Comparison of ENCODE assay signal across 10 mouse cellular contexts in the genomic region with DNA sequence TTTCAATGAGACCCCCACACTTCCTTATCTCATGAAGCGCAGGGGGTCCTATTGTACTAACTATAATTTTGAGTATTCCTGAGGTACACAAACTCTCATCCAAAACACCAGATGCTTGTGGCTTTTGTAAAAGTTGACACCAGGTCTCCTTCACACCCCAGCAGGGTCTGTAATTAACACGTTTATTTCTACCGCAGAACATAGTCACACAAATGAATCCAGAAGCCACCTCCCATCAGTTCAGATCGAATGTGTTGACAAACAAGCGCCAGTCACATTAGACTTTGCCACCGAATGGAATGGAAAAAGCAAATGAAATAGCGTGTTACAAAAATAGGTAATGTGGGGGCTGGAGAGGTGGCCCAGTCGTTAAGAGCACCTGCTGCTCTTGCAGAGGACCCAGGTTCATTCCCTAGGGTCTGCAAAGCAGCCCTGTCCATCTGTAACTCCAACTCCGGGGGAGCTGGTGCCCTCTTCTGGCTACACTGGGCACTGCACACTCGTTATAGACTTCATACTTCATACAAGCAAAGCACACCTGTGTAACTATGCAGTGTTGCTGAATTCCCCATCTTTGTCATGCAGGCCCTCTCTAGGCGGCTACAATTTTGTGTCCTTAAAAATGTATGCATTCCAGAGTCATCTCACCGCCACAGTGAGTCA. TPM values are rescaled to one million over a fixed set of nuclear protein-coding genes. Genes with fewer than 3 reads are reported as not detected.
DNase-seq lines count a peak whose midpoint lies in the region; ATAC-seq lines count a peak whose summit lies in the region.
"Had no signal": no experiment of that assay in that cellular context is flagged by ENCODE, and none has a peak within 500 bp of the region (broad histone marks: within the 10 kb centered on the region; RNA-seq: fewer than 3 reads in every experiment).

No protein-coding gene starts in this region.

- ATAC-seq in hindbrain, embryonic 11.5 days (ENCODE audit: low FRiP score) = no peak
- ATAC-seq in hindbrain, embryonic 14.5 days (ENCODE audit: low FRiP score) = no peak
- peak; percentile 61 for ATAC-seq in forebrain, embryonic 16.5 days

- H3K36me3 ChIP-seq in hindbrain, embryonic 11.5 days (ENCODE audit: control insufficient read depth, insufficient read depth, low read length) = no peaks in the 10 kb centered on the region
- no peaks in the 10 kb centered on the region for H3K36me3 ChIP-seq in hindbrain, embryonic 14.5 days (replicated peaks; ENCODE audit: control insufficient read depth, insufficient read depth)
- no peaks in the 10 kb centered on the region for H3K36me3 ChIP-seq in forebrain, embryonic 16.5 days (ENCODE audit: control insufficient read depth, insufficient read depth)
- H3K36me3 ChIP-seq: midbrain, embryonic 12.5 days had no signal

- H3K27me3 ChIP-seq in hindbrain, embryonic 11.5 days (ENCODE audit: control insufficient read depth, insufficient read depth, low read length) = no peaks in the 10 kb centered on the region
- no peaks in the 10 kb centered on the region for H3K27me3 ChIP-seq in hindbrain, embryonic 14.5 days (ENCODE audit: control insufficient read depth, insufficient read depth, low read length)
- H3K27me3 ChIP-seq in forebrain, embryonic 16.5 days (replicated peaks; ENCODE audit: control insufficient read depth, insufficient read depth, low read length) = no peaks in the 10 kb centered on the region
- H3K27me3 ChIP-seq: midbrain, embryonic 12.5 days had no signal

- H3K9ac ChIP-seq in hindbrain, embryonic 11.5 days (ENCODE audit: low read depth, low read length) = no peak overlapping the region
- H3K9ac ChIP-seq in hindbrain, embryonic 14.5 days = no peak overlapping the region
- H3K9ac ChIP-seq in forebrain, embryonic 16.5 days (replicated peaks; ENCODE audit: low read depth, low read length) = no peak overlapping the region
- H3K9ac ChIP-seq: midbrain, embryonic 12.5 days had no signal

- 79% methylated on average over 12 of the region's 12 CpGs for WGBS in hindbrain, embryonic 11.5 days
- 77% methylated on average over 12 of the region's 12 CpGs for WGBS in hindbrain, embryonic 14.5 days
- WGBS in forebrain, embryonic 16.5 days = 62% methylated on average over 12 of the region's 12 CpGs

- H3K4me2 ChIP-seq in hindbrain, embryonic 11.5 days (replicated peaks; ENCODE audit: low read depth, low read length) = no peak overlapping the region
- H3K4me2 ChIP-seq in hindbrain, embryonic 14.5 days (replicated peaks) = no peak overlapping the region
- H3K4me2 ChIP-seq in forebrain, embryonic 16.5 days (ENCODE audit: low read length) = no peak overlapping the region
- H3K4me2 ChIP-seq: midbrain, embryonic 12.5 days had no signal

- no peak overlapping the region for H3K4me3 ChIP-seq in hindbrain, embryonic 11.5 days (ENCODE audit: low read depth, low read length)
- H3K4me3 ChIP-seq in hindbrain, embryonic 14.5 days (replicated peaks; ENCODE audit: low read length) = no peak overlapping the region
- no peak overlapping the region for H3K4me3 ChIP-seq in forebrain, embryonic 16.5 days (replicated peaks; ENCODE audit: low read length)
- H3K4me3 ChIP-seq: erythroblast, embryonic 14.5 days; midbrain, embryonic 12.5 days had no signal

- DNase-seq in hindbrain, embryonic 11.5 days (ENCODE audit: low spot score) = peak; percentile 33
- no peak for DNase-seq in hindbrain, embryonic 14.5 days (ENCODE audit: low spot score)
- peak; percentile 41 for DNase-seq in right cerebral cortex, postnatal 14 days
- no peak for DNase-seq in right cerebral cortex, adult 2 months (ENCODE audit: low spot score in 2 of 2)
- peak; percentile 20 for DNase-seq in thymus, postnatal 25 days
- no peak for DNase-seq in Muller cell, postnatal 12 days (ENCODE audit: inconsistent ontology term)
- DNase-seq in cerebellum, adult 11 months = no peak

- no peaks in the 10 kb centered on the region for H3K9me3 ChIP-seq in hindbrain, embryonic 11.5 days (ENCODE audit: control insufficient read depth, low read length)
- H3K9me3 ChIP-seq in hindbrain, embryonic 14.5 days (ENCODE audit: control insufficient read depth, low read length) = no peaks in the 10 kb centered on the region
- H3K9me3 ChIP-seq in forebrain, embryonic 16.5 days (ENCODE audit: control insufficient read depth, low read length) = no peaks in the 10 kb centered on the region
- H3K9me3 ChIP-seq: midbrain, embryonic 12.5 days had no signal

- no peaks in the 10 kb centered on the region for H3K4me1 ChIP-seq in hindbrain, embryonic 11.5 days (replicated peaks; ENCODE audit: control insufficient read depth, insufficient read depth, low read length)
- no peaks in the 10 kb centered on the region for H3K4me1 ChIP-seq in hindbrain, embryonic 14.5 days (replicated peaks; ENCODE audit: control insufficient read depth, insufficient read depth, low read length)
- no peaks in the 10 kb centered on the region for H3K4me1 ChIP-seq in forebrain, embryonic 16.5 days (replicated peaks; ENCODE audit: control insufficient read depth, insufficient read depth, low read length)
- H3K4me1 ChIP-seq: midbrain, embryonic 12.5 days had no signal

- no peak overlapping the region for H3K27ac ChIP-seq in hindbrain, embryonic 11.5 days (ENCODE audit: low read depth, low read length)
- H3K27ac ChIP-seq in hindbrain, embryonic 14.5 days = no peak overlapping the region
- no peak overlapping the region for H3K27ac ChIP-seq in forebrain, embryonic 16.5 days (ENCODE audit: low read length)
- H3K27ac ChIP-seq: midbrain, embryonic 12.5 days had no signal

RNA-seq across cellular contexts. Expression of a gene that starts 3.9 kb away (rescaled TPM):
- 9.3 and 9.4 TPM in 2 replicates for polyA plus RNA-seq in hindbrain, embryonic 11.5 days (2014; fragmentation: Nextera tagmentation; extraction: Ambion mirVana)
- 20.2 and 28.3 TPM in 2 replicates for polyA plus RNA-seq in hindbrain, embryonic 14.5 days (2014; fragmentation: Nextera tagmentation; extraction: Ambion mirVana)
- 16.6 and 20.9 TPM in 2 replicates for polyA plus RNA-seq in forebrain, embryonic 16.5 days (2015; fragmentation: Nextera tagmentation; extraction: Ambion mirVana)

Comparison
In these comparisons a context has a peak if more than half of its experiments do, and no peak if none do; other contexts are left out.
1. DNase-seq: peak in hindbrain, embryonic 11.5 days (single experiment), right cerebral cortex, postnatal 14 days (single experiment) and thymus, postnatal 25 days (single experiment); none in hindbrain, embryonic 14.5 days (single experiment), right cerebral cortex, adult 2 months (0 of 2), Muller cell, postnatal 12 days (single experiment) and cerebellum, adult 11 months (single experiment).